Mouse (Mus musculus) cortical plate, adult 2 months (tissue): ENCODE results near the gene Mroh8. TPM values are rescaled to one million over a fixed set of nuclear protein-coding genes. Genes with fewer than 3 reads are reported as not detected.
A peak's percentile ranks its signal among the peaks of the same experiment; 100 is the strongest.
"Not testable (repeated sequence)": the region's sequence is repeated elsewhere in the genome, so short reads cannot be mapped to it uniquely, and the experiment has no call there.

Source experiments
- H3K27ac ChIP-seq: fragments of 200-500 bp; 2 replicates; pipeline ENCODE4 v1.5.1; 2012; ENCODE audit warnings: low read length, control low read depth, inconsistent platforms; ENCODE audit not compliant: insufficient read depth
- H3K4me1 ChIP-seq: fragments of 200-500 bp; 2 replicates; pipeline ENCODE4 v1.6.1; 2011; ENCODE audit warnings: low read length; ENCODE audit not compliant: control insufficient read depth, insufficient read depth
- H3K4me3 ChIP-seq: fragments of 200-500 bp; 2 replicates; pipeline ENCODE4 v1.5.1; 2011; ENCODE audit warnings: mild to moderate bottlenecking, low read length, control low read depth; ENCODE audit not compliant: insufficient read depth
- CTCF ChIP-seq: fragments of 200-500 bp; IDR thresholded peaks from 2 replicates; pipeline ENCODE4 v1.5.1; 2011; ENCODE audit warnings: mild to moderate bottlenecking, control low read depth, low read length; ENCODE audit not compliant: insufficient read depth; ENCODE audit errors: extremely low read depth
- POLR2A ChIP-seq: fragments of 200-500 bp; IDR thresholded peaks from 2 replicates; pipeline ENCODE4 v1.6.1; 2011; ENCODE audit warnings: mild to moderate bottlenecking, low read length, control low read depth; ENCODE audit not compliant: insufficient read depth; ENCODE audit errors: extremely low read depth
- polyA plus RNA-seq: library from polyadenylated mRNA; depleted of rRNA; stranded (reverse); fragments of >200 nt; gene quantifications from 2 replicates; pipeline ENCODE4 v1.2.3, GENCODE M21; 2012

Mroh8 gene
- polyA plus RNA-seq, 1 experiment: 1.3 TPM

DNA sequence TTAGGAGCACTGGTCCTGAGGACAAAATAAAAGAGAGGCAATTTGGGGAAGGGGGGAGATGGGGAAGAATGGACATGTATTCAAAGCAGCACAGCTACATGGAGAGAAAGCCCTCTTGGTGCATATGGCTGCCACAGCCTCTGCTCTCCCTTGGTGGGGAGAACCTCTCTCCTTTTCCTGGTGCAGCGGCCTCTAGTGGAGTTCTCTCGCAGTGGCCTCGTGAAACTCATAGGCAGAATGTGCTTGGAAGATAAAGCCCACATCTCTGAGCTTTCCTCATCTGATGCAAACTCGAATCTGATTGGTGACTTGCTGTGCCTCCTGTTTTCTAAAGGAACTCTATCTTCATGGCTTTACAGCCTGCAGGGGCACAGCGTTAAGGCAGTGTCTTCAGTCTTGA is 19.6 kb downstream of the Mroh8 start:
- H3K4me3 ChIP-seq: no peak overlapping the region
- H3K27ac ChIP-seq: no peak overlapping the region
- TF ChIP-seq POLR2A (no peak), CTCF (peak; percentile 72)
- H3K4me1 ChIP-seq: no peaks in the 10 kb centered on the region

DNA sequence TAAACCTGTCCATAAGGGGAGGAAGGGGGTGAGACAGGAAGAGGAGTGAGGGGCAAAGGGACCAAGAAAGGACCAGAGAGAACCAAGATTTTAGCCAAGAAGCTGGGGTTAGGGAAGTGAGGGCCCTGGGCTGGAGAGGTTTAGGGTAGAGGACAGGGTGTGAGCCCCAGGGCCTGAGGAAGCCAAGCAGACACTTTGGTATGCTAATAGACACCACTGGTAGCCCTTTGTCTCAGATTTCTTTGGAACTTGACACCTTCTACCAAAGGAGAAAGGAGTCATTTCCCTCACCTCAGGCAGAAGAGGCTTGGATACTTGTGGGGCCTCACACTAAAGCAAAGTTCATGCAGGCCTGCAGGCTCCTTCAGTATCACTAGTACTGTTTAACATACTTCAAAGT is 31.2 kb downstream of the Mroh8 start:
- TF ChIP-seq CTCF: no peak
- no peak for TF ChIP-seq POLR2A
- no peaks in the 10 kb centered on the region for H3K4me1 ChIP-seq
- no peak overlapping the region for H3K4me3 ChIP-seq
- no peak overlapping the region for H3K27ac ChIP-seq

DNA sequence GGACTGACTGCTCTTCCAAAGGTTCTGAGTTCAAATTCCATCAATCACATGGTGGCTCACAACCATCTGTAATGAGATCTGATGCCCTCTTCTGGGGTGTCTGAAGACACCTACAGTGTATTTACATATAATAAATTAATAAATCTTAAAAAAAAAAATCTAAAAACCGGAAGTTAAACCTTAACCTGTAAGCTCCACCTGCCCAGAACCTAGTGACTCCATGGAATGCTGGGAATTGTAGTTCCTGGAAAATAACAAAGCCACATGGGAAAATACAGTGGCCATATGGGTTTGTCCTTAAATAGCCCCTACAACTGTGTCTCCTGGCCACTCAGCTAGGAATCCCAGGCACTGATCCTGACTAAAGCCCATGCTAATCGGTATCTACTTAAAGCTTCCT is 33.7 kb downstream of the Mroh8 start:
- Histone ChIP-seq H3K4me1 (no peaks in the 10 kb centered on the region), H3K27ac (no peak overlapping the region), H3K4me3 (no peak overlapping the region)
- TF ChIP-seq POLR2A (no peak), CTCF (no peak)

DNA sequence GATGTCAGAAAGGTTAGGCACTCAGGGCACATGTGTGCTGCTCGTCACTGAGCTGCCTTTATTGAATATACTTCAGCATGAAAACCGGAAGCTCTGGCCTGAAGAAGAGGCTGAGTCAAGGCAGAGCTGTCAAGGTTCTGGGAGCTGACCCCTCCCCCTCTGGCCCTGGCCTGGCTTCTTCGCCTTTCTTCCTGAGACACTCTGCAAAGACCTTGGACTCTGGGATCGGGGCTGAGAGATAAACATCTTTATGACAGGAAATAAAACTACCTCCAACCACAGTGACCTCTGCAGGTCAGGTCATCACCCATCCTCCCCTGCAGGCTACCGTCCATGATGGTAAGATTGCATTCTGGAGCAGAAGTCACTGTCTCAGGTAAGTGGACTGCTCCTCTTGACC is 34.3 kb downstream of the Mroh8 start:
- TF ChIP-seq CTCF: no peak
- TF ChIP-seq POLR2A: no peak
- no peak overlapping the region for H3K4me3 ChIP-seq

DNA sequence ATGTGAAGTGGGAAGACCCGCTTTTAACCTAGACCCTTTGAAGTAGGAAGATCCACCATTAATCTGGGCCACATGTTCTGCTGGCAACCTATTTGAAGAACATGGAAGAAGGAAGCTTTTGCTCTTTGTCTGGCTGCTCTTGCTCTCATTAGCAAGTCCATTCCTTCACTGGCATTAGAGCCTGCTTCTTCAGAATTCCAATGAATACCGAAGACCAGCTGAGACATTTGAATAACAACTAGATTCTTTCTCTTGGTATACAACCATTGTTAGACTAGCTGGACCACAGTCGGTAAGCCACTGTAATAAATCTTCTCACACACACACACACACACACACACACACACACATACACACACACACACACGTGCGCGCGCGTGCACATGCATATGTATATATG is 43.4 kb downstream of the Mroh8 start:
- Histone ChIP-seq H3K4me3 (no peak overlapping the region), H3K4me1 (no peaks in the 10 kb centered on the region), H3K27ac (no peak overlapping the region)
- TF ChIP-seq CTCF (no peak), POLR2A (no peak)

More for the DNA sequence above, 34.3 kb downstream of the Mroh8 start:
- no peaks in the 10 kb centered on the region for H3K4me1 ChIP-seq
- no peak overlapping the region for H3K27ac ChIP-seq

DNA sequence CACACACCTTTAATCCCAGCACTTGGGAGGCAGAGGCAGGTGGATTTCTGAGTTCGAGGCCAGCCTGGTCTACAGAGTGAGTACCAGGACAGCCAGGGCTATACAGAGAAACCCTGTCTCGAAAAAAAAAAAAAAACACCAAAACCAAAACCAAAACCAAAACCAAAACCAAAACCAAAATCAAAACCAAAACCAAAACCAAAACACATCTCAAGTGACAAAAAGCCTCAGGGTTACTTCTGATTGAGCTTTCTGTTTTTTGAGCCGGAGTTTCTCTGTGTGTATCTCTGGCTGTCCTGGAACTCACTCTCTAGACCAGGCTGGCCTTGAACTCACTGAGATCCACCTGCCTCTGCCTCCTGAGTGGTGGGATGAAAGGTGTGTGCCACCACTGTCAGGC is 57.4 kb downstream of the Mroh8 start:
- not testable (repeated sequence) for H3K27ac ChIP-seq, H3K4me3 ChIP-seq, H3K4me1 ChIP-seq

DNA sequence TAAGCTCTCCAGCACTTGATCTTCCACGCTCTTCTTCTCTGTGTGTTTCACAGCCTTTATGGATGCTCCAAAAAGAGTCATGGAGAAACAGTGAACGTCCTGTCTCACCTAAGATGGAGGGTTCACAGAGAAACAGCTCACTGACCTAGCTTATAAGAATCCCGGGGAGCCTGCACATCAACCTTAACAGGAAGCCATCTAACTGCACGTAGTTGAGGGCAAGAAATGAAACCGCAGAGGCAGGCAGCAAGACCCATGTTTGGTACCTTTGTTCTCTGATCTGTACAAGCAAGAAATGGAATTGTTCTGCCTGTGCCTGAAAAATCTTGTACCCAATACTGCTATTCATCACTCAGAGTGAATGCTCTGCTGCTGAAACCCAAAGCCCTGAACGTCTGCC is 59.2 kb downstream of the Mroh8 start:
- Histone ChIP-seq H3K4me1 (no peaks in the 10 kb centered on the region), H3K27ac (no peak overlapping the region), H3K4me3 (no peak overlapping the region)
- TF ChIP-seq CTCF (no peak), POLR2A (no peak)

DNA sequence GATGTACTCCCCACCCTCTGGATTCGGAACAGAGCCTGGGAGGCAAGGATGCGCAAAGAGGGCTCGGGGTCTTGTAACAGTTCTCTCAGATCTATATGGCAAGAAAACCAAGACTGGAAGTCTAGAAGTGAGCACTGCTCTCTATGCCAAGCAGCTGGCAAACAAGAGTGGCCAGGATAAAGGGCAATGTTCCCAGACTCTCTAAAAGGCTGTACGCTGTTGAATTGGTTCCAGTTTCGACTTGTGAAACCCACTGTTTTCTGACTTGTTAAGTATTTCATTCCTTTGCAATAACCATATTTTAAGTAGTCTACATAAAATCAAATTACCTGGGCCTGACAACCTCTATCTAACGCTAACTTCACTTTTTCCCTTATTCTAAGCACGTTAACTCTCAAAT is 67.6 kb downstream of the Mroh8 start:
- TF ChIP-seq POLR2A (no peak), CTCF (no peak)
- H3K4me3 ChIP-seq: no peak overlapping the region

DNA sequence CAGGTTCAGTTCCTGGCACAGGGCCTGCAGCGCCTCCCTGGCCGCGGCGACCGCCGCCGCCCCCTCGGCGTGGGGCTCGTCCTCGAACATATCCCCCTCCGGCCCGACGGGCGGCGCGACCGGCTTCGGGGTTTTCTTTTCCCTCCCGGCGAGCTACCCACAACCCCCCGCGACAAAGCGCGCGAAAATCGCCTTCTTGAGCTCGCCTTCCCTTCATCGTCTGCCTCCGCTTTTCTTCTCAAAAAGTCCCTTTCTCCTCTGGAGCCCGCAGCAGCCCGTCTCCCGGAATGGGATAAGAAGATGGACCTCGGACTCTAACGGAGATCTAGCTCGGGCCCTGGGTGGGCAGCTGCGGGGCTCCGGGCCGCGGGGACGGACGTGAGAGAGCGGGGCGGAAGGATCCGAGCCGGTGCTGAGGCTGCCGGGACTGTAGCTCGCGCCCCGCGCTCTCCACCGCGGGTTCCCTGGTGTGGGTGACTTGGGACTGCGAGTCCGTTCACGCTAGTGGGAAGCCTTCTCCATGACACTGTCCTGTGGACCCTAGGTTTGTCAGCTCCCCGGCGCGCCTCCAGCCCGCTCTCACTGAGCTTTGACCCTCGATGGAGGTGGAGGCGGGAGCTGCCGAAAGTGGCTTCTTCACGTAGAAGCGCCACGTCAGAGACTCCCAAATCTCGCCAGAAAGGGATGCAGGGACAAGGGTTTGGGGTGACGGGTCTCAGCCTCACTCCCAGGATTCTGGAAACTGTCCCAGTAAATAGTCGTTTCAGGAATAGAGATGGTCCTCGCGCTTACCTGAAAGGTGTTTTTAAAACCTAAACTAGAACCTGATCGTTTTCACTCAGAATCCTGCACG is 74.8 kb downstream of the Mroh8 start, which contains the start of gene Rbl1:
Rbl1 (minus strand) TSS at position 169 of the 853 bp plus-strand sequence.
- peak within 1 kb of the TSS; percentile 79 for H3K4me3 ChIP-seq
- H3K27ac ChIP-seq: peak within 1 kb of the TSS; percentile 83
- H3K4me1 ChIP-seq: no peaks in the 10 kb centered on the region
- TF ChIP-seq POLR2A (peak; percentile 81), CTCF (no peak)

More for the DNA sequence above, 67.6 kb downstream of the Mroh8 start:
- H3K27ac ChIP-seq: no peak overlapping the region
- no peaks in the 10 kb centered on the region for H3K4me1 ChIP-seq
